22 mouse cellular contexts compared by ENCODE assay signal in the genomic region with DNA sequence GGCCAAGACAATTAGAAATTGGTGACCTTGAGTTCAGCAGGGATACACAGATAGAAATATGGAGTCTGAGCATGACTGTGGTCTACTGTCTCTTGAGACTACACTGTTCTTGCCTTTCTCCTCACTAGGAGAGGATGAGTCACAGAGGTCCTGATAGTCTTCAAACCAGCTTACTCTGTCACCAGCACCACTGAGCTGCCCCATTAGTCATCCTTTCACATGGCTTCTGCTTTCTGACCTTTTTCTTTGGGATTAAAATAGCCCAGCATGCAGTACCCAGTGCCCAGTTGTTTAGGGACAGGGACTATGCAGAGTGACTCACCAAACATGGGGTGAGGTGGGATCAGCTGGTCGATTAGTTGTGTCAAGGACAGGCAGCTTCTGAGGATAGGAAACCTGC.
DNase-seq lines count a peak whose midpoint lies in the region; ATAC-seq and TF ChIP-seq lines count a peak whose summit lies in the region.
"Had no signal": no experiment of that assay in that cellular context is flagged by ENCODE, and none has a peak within 500 bp of the region (broad histone marks: within the 10 kb centered on the region; RNA-seq: fewer than 3 reads in every experiment).

No protein-coding gene starts in this region.

- no peak overlapping the region for H3K4me2 ChIP-seq in CH12.LX (ENCODE audit: insufficient read depth, low read depth, poor library complexity, severe bottlenecking)
- H3K4me2 ChIP-seq in stomach, postnatal 0 days (replicated peaks; ENCODE audit: low read depth): no peak overlapping the region
- H3K4me2 ChIP-seq: embryonic facial prominence, embryonic 13.5 days; forebrain, embryonic 13.5 days; heart, embryonic 13.5 days; hindbrain, embryonic 15.5 days had no signal

- peak; percentile 85 for ATAC-seq in Patski
- no peak for ATAC-seq in stomach, postnatal 0 days (ENCODE audit: low FRiP score, low TSS enrichment)
- ATAC-seq: CD4-positive, CD25-positive, alpha-beta regulatory T cell, adult 4 months; forebrain, embryonic 13.5 days; intestine, embryonic 16.5 days had no signal

- in situ Hi-C loops in CH12.LX (cut with MboI; ENCODE audit: low pct_ligation_motif_present, low pct_unique_long_range_greater_than_20kb, low sequenced_read_pairs): no loop called here
- in situ Hi-C loops in Patski (cut with MboI; ENCODE audit: low pct_unique_long_range_greater_than_20kb): no loop called here

- POLR2A ChIA-PET in Patski (lab: Charles Lee): interaction anchor here (0.6 kb wide), 1 partner anchor 207 kb away, joined by 5 read pairs; no protein-coding TSS in a partner anchor

- TF ChIP-seq EP300 in CH12.LX (IDR thresholded peaks at IDR 0.05; ENCODE audit: low read length): 0 out of 2 replicates have a peak, but pooled peaks have one; percentile 8
- TF ChIP-seq EP300 in stomach, postnatal 0 days (optimal IDR thresholded peaks at IDR 0.05): no peak

- no peak overlapping the region for H3K9ac ChIP-seq in CH12.LX (ENCODE audit: insufficient read depth, low read depth)
- no peak overlapping the region for H3K9ac ChIP-seq in stomach, postnatal 0 days (ENCODE audit: low read length)
- H3K9ac ChIP-seq: embryonic facial prominence, embryonic 13.5 days; forebrain, embryonic 13.5 days; heart, embryonic 13.5 days; hindbrain, embryonic 15.5 days had no signal

- H3K79me2 ChIP-seq in CH12.LX (replicated peaks; ENCODE audit: control insufficient read depth, extremely low read depth, insufficient read depth, poor library complexity, severe bottlenecking): no peaks in the 10 kb centered on the region

- no peaks in the 10 kb centered on the region for H3K9me3 ChIP-seq in CH12.LX (replicated peaks; ENCODE audit: low read length)
- no peaks in the 10 kb centered on the region for H3K9me3 ChIP-seq in embryonic facial prominence, embryonic 10.5 days
- no peaks in the 10 kb centered on the region for H3K9me3 ChIP-seq in stomach, postnatal 0 days (ENCODE audit: control insufficient read depth, low read length)
- H3K9me3 ChIP-seq: embryonic facial prominence, embryonic 13.5 days; forebrain, embryonic 13.5 days; heart, embryonic 13.5 days; hindbrain, embryonic 15.5 days had no signal

- no peak overlapping the region for H3K4me3 ChIP-seq in CH12.LX (replicated peaks in 1 of 3; ENCODE audit: low read depth in 2 of 3, low read length in 2 of 3, poor library complexity in 1 of 3)
- no peak overlapping the region for H3K4me3 ChIP-seq in embryonic facial prominence, embryonic 10.5 days
- H3K4me3 ChIP-seq in stomach, postnatal 0 days (ENCODE audit: low read depth, low read length): no peak overlapping the region
- H3K4me3 ChIP-seq: embryonic facial prominence, embryonic 13.5 days; forebrain, embryonic 13.5 days; gastrocnemius, adult 2 months; heart, embryonic 13.5 days; hindbrain, embryonic 15.5 days had no signal

- H3K36me3 ChIP-seq in CH12.LX (replicated peaks in 1 of 2; ENCODE audit: control insufficient read depth in 1 of 2, insufficient read depth in 1 of 2, low read length in 1 of 2): no peaks in the 10 kb centered on the region
- H3K36me3 ChIP-seq in embryonic facial prominence, embryonic 10.5 days (replicated peaks): no peaks in the 10 kb centered on the region
- H3K36me3 ChIP-seq in stomach, postnatal 0 days (ENCODE audit: control insufficient read depth, insufficient read depth, low read length): no peaks in the 10 kb centered on the region
- H3K36me3 ChIP-seq: embryonic facial prominence, embryonic 13.5 days; heart, embryonic 13.5 days; hindbrain, embryonic 15.5 days had no signal

- dilution Hi-C loops in CH12.LX (cut with MboI; ENCODE audit: extremely low pct_ligation_motif_present, extremely low pct_unique_long_range_greater_than_20kb, low sequenced_read_pairs): no loop called here

- peaks cover 5 to 13% of the 10 kb centered on the region in 2 experiments; a peak in 3 of 4 replicates for H3K4me1 ChIP-seq in CH12.LX (ENCODE audit: control insufficient read depth in 1 of 2, insufficient read depth in 2 of 2)
- no peaks in the 10 kb centered on the region for H3K4me1 ChIP-seq in embryonic facial prominence, embryonic 10.5 days
- no peaks in the 10 kb centered on the region for H3K4me1 ChIP-seq in stomach, postnatal 0 days (replicated peaks; ENCODE audit: control insufficient read depth, insufficient read depth)
- H3K4me1 ChIP-seq: forebrain, embryonic 13.5 days; heart, embryonic 13.5 days; hindbrain, embryonic 15.5 days had no signal

- H3K27ac ChIP-seq in CH12.LX (ENCODE audit: insufficient read depth, low read depth): no peak overlapping the region
- no peak overlapping the region for H3K27ac ChIP-seq in embryonic facial prominence, embryonic 10.5 days (replicated peaks)
- no peak overlapping the region for H3K27ac ChIP-seq in stomach, postnatal 0 days (replicated peaks)
- H3K27ac ChIP-seq: embryonic facial prominence, embryonic 13.5 days; forebrain, embryonic 13.5 days; gastrocnemius, adult 2 months; heart, embryonic 13.5 days; hindbrain, embryonic 15.5 days had no signal

- WGBS in embryonic facial prominence, embryonic 10.5 days: 84% methylated on average over 1 of the region's 1 CpGs
- WGBS in stomach, postnatal 0 days: 92% methylated on average over 1 of the region's 1 CpGs

- no peak for TF ChIP-seq RAD21 in CH12.LX (IDR thresholded peaks at IDR 0.05; ENCODE audit: low read depth, low read length)

- H3K27me3 ChIP-seq in CH12.LX (replicated peaks) (no peaks in the 10 kb centered on the region), Patski (no peaks in the 10 kb centered on the region)
- no peaks in the 10 kb centered on the region for H3K27me3 ChIP-seq in embryonic facial prominence, embryonic 10.5 days (replicated peaks; ENCODE audit: low read depth, poor library complexity, severe bottlenecking)
- no peaks in the 10 kb centered on the region for H3K27me3 ChIP-seq in stomach, postnatal 0 days (ENCODE audit: control insufficient read depth, insufficient read depth, low read length)
- H3K27me3 ChIP-seq: embryonic facial prominence, embryonic 13.5 days; forebrain, embryonic 13.5 days; heart, embryonic 13.5 days; hindbrain, embryonic 15.5 days had no signal

- DNase-seq in adrenal gland, adult (ENCODE audit: inconsistent age in 2 of 2, low spot score in 1 of 2): peak; percentile 52 to 75
- no peak for DNase-seq in adrenal gland, postnatal 25 days
- DNase-seq in 3134 (ENCODE audit: extremely low read depth, insufficient read length, low spot score): peak; percentile 13
- DNase-seq in CH12.LX (ENCODE audit: extremely low read depth): peak; percentile 45
- no peak for DNase-seq in Patski (ENCODE audit: low read depth, low spot score)
- DNase-seq in embryonic facial prominence, embryonic 10.5 days (ENCODE audit: low spot score): no peak
- no peak for DNase-seq in urinary bladder, postnatal 4 days (ENCODE audit: low spot score in 2 of 2)
- no peak for DNase-seq in stomach, postnatal 0 days (ENCODE audit: low spot score)
- DNase-seq: cerebellum, adult 11-12 months; cerebellum, adult 9-10 months; cerebellum, postnatal 25 days; gastrocnemius, adult 2 months; gastrocnemius, postnatal 25 days; heart, adult 11 months; heart, postnatal 36 days; kidney, adult 2 months had no signal

- TF ChIP-seq POLR2A in CH12.LX (IDR thresholded peaks at IDR 0.05; ENCODE audit: low read depth, low read length): no peak

- TF ChIP-seq CTCF in CH12.LX (conservative IDR thresholded peaks at IDR 0.05 in 1 of 2, IDR thresholded peaks at IDR 0.05 in 1 of 2; ENCODE audit: low read depth in 2 of 2, low read length in 2 of 2): no peak
- TF ChIP-seq CTCF in Patski (IDR thresholded peaks at IDR 0.05): no peak
- TF ChIP-seq CTCF in stomach, postnatal 0 days (IDR thresholded peaks at IDR 0.05; ENCODE audit: low read depth): no peak

- CTCF ChIA-PET in Patski (lab: Charles Lee): interaction anchor here (1.5 to 1.8 kb wide), 2 partner anchors 12 to 158 kb away, joined by 4 to 5 read pairs; no protein-coding TSS in a partner anchor

TF ChIP-seq in CH12.LX, 34 proteins besides CTCF, POLR2A, EP300 and RAD21:
- TF ChIP-seq ZNF384 (IDR thresholded peaks at IDR 0.05; ENCODE audit: low read depth, low read length) (no peak), USF1 (IDR thresholded peaks at IDR 0.05; ENCODE audit: low read depth, low read length) (no peak), ETS1 (conservative IDR thresholded peaks at IDR 0.05; ENCODE audit: low read depth, low read length) (peak; percentile 63; the same call in 1 of the 2 replicates), SMC3 (IDR thresholded peaks at IDR 0.05; ENCODE audit: low read depth, low read length) (no peak), TCF12 (IDR thresholded peaks at IDR 0.05; ENCODE audit: low read depth, low read length) (no peak)

Comparison
In these comparisons a context has a peak if more than half of its experiments do, and no peak if none do; other contexts are left out.
1. DNase-seq: peak in adrenal gland, adult (2 of 2), 3134 (single experiment) and CH12.LX (single experiment); none in adrenal gland, postnatal 25 days (single experiment), Patski (single experiment), embryonic facial prominence, embryonic 10.5 days (single experiment), urinary bladder, postnatal 4 days (0 of 2) and stomach, postnatal 0 days (single experiment).